Mouse (Mus musculus) cerebellum, adult 9-11 months (tissue): ENCODE measurements around the gene Angptl2.

Experiments
- DNase-seq: peaks from one replicate; pipeline ENCODE4 v3.0.0; 2022

The Angptl2 gene

GRCm38 (mm10) chr2:33215700-33216509 lies at the start of gene Angptl2:
Angptl2 (plus strand) TSS chr2:33216069.
- peak; percentile 85 for DNase-seq

DNA sequence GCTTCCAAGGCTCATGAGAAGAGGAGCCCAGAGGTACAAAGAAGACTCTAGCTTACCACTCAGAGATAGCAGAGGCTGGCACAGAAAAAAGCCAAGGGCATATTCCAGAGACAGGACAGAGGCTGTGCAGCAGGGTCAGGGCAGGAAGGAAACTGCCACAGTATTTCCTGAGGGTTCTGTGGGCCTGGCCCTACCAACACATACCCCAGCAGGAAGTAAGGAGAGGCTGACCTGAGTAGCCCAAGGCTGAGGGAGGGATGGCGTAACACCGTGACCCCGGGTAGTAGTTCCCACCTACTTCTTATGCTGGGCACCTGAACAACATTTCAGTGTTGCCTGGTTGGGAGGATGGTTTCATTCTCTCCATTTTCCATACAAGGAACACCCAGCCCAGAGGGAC lies 48.8 kb upstream of the Angptl2 start:
- DNase-seq = no peak

DNA sequence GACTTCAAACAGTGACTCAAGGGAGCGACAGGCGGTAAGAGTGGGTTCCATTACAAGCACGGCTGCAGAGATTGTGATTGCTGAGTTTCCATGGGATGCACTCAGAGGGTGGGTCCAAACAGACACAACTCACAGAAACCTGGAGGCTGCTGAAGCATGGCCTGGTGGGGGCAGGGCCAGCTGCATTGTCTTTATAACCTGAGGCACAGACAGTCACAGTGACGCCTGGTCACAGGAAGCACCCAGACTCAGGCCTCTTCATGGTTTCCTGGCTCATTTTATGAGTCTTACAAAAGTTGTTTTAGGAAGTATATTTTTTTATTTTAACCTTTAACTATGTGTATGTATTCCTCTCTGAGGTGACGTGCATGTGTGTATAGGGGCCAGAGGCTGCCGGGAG lies 46.4 kb upstream of the Angptl2 start:
- DNase-seq = no peak

DNA sequence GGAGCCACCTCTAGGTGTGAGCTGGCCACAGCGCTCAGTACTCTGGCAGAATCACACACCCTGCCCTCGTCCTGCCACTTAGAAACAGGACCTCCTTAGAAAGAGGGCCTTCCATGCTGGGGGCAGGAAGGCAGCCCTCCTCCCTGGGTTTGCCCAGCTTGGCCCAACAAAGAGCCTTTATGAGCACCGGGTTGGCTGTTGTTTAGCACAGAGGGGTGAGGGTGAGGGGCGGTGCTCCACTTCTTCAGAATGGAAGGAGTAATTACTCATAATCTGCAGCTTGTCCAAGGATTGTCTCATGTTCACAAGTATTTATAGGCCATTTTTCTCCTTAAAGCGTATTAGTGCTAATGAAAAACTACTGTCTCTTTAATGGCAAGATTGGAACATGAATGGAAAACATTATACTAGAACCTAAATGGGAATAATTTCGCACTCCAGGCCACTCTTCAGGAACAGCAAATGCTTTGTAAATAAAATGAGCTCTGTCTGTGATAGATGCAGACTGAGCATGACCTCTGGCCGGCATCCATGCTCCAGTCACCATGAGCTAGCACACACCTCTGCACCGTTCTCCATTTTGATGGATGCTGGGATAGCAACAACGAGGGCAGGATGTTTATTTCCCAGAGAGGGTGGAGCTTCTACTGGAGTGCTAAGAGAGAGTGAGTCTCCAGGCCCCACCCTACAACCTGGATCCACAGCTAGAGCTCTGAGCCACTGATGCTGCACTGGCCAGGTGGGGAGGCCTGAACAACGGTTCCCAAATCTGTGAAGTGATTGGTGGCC lies 44.9 kb upstream of the Angptl2 start:
- no peak for DNase-seq

- DNase-seq = peak; percentile 19
Observed at GRCm38 (mm10) chr2:33173126-33173525, 42.7 kb upstream of the Angptl2 start.

GRCm38 (mm10) chr2:33173686-33174085 lies 42.2 kb upstream of the Angptl2 start:
- DNase-seq = peak; percentile 16

DNA sequence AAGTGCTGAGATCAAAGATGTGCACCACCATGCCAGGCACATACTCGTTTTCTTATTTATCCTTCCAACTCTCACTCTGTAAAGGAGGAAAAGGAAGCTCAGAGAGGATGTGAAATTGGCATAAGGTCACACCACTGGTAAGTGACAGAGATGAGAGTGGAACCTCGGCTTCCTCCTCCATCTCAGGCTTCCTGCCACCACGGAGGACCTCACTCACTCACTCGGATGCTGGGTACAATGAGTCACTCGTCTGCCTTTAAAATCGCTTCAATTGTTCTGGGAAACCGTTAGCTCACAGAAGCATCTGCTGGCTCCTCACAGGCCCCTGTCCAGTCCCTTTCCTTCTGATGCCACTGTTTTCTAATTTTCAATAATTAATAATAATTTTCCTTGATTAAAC lies 39.4 kb upstream of the Angptl2 start:
- no peak for DNase-seq

GRCm38 (mm10) chr2:33176921-33177320 lies 38.9 kb upstream of the Angptl2 start:
- no peak for DNase-seq

DNA sequence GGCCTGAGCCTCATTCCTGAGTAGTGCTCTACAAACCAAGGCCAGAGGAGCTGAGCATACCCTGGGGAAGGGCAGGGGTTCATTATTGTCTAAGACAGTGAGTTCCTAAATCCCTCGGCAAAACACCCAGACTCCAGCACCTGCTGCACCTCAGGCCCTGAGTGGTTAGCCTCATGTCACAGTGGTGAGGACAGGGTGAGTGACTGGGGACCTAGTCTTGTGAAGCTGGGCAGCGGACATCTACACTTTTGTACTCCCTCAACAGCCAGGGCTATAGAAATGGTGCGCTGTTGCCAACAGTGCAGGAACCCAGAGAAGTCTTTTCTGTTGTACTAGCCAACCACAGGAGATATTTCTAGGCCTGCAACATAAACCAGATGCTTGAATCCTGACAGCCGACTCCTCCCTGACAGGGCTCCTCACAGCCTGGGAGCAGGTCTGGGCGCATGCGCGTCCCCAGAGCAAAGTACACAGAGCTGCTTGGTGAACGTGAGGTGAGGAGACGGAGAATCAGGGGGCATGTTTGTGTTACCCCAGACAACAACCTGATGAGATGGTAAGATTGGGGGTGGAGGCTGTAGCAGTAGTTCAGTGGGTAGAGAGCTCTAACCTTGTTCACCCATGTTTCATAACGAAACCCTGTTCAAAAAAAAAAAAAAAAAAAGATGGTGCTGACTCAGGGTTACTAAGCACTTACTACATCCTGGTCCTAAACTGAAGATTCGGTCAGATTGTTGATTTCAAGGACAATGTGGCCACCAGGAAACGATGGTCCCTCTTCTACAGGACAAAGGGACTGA lies 38.2 kb upstream of the Angptl2 start:
- no peak for DNase-seq

GRCm38 (mm10) chr2:33178243-33178932 lies 37.5 kb upstream of the Angptl2 start:
- DNase-seq = peak; percentile 84

DNA sequence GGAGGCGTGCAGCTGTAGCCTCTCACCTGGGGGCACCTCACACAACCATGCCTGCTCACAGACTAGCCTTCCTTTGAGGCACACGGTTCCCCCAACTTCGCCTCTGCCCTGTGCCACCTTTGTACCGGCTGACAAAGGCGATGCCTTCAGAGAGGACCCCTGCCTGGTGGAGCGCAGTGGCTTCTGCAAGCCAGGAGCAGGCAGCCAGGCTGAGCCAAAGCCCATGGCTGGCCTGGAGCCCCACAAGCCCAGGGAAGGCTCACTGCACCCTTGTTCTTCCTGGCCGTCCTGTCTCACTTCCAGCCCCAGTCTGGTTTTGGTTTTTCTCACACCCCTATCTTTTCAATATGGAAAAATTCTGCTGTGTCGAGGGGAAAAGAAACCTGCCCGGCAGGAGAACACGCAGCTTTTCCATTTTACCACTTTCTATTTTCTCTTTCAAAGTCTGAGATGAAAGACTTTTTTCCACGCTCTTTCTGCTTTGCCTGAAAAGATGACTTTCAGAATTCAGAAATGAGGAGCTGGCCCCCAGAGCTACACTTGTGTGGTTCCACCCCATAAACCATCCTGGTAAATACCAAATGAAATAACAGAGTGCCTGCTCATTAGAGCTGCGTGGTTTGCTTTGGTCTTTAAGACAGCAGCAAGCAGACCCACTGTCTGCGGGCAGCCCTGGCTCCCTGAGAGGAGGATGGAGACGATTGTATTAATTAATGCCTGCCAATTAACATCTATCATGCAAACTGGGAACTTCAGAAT lies 36.5 kb upstream of the Angptl2 start:
- DNase-seq = no peak

DNA sequence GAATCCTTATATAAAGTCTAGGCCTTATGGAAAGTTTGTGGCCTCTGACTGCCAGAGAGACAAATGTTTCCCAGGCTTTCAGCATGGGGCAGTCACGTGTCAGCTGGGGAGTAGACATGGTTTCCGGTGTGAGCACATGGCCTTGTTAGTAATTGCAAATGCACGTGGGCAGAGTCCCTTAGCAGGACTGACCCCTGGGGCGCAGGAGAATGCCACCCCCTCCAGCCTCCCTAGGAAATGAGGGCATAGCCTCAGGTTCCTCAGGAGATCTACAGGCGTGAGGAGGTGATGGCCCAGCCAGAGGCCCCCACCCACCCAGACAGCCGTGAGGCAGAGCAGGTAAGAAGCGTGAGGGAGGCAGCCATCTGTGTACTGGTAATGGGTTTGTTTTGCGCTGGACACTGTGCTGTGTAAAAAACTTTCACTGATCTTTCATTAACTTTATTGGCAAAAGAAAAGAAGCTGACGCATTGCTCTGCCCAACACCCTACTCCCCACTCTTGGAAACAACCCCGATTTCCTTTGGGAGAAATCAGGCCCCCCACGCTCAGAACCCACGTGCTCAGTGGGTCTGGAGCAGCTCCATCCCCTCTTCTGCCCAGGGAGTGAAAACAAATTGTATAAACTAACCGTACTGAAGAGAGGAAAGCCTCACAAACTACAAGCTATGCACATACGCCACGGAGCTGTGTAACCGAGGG lies 35.8 kb upstream of the Angptl2 start:
- no peak for DNase-seq

DNA sequence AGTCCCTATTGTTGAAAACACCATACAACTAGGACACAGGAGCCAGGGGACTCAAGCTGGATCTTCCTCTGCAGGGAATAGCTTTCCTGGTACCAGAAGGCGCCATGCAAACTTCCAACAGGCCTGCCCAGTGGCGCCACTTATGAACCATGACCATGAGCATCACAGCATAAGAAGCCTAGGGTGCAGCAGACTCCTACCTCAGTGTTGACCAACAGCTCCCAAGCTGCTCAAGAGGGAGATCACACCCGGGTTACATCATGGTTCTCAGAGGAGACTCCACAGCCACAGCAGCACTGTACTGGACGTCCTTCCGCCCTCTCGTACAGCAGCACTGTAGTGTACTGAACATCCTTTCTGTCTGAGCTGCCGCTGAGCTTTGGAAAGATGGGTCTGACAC lies 32.5 kb upstream of the Angptl2 start:
- no peak for DNase-seq

- no peak for DNase-seq
Observed at GRCm38 (mm10) chr2:33184641-33185040, 31.2 kb upstream of the Angptl2 start.

DNA sequence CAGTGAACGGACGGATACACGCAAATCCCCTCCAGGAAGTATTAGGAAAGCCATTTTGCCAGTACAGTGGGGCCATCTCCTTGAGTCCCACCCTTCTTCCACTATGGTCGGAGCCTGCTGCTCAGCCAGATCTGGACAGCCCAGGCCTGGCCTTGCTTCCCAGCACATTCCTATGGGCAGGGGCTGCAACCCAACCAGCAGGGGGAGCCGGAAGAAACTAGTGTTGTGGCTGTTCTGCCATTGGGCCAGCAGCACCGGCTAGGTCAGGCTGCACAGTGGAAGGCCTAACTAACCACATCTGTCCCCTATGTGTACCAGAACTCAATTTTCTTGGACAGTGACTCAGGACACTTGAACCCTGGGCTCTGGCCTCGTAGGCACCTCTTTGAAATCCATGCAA lies 30.6 kb upstream of the Angptl2 start:
- no peak for DNase-seq

DNA sequence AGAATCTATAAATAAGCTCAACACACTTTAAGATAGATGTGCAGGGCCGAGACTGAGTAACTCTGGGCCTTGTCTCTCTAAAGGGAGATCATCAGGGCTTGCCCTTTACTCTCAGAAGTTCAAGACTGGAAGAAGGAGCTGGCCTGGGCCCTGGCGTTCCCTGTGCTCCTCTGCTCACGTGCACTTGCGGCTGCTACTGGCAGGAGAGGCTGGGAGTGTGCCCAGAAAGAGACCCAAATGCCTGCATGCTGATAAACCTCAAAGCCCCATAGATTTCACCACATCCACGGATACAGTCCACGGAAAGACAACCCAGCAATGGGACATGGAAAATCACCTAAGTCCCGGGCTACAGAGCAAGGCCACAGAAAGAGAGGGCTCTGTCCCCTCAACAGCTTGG lies 29.4 kb upstream of the Angptl2 start:
- no peak for DNase-seq

- no peak for DNase-seq
Observed at GRCm38 (mm10) chr2:33187874-33188273, 28.0 kb upstream of the Angptl2 start.

DNA sequence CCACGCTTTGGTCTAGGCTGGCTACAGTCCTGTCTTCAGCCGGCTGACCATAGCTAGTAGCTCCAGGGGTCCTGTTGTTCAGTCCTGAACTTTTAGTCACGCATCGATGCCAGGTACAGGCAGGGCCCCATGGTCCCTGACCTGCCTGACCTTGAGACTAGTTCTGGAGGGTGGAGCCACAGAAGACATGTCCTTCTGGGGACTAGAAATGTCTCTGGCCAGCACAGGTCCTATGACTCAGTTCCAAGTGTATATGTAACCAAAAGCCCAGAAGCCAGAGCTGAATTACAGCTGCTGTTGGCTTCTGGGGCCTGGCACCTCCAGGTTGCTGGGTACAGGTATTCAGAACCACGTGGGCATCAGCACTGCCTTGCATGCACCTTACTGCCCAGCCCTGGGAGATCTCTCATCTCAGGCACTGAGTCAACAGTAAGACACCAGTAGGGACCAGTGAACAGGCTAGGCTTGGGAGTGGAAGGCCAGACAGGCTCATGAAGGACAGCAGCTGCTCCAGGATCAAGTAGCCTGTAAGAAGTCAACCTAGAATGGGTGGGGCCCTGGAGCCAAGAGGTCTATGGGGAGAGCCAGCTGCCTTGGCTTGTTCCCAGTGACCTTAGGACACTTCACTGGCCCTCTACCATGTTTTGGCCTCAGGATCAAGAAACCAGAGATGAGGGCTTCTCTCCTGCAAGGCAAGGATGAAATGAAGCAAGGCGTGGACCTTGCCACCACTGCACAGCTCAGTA lies 26.8 kb upstream of the Angptl2 start:
- DNase-seq = no peak

DNA sequence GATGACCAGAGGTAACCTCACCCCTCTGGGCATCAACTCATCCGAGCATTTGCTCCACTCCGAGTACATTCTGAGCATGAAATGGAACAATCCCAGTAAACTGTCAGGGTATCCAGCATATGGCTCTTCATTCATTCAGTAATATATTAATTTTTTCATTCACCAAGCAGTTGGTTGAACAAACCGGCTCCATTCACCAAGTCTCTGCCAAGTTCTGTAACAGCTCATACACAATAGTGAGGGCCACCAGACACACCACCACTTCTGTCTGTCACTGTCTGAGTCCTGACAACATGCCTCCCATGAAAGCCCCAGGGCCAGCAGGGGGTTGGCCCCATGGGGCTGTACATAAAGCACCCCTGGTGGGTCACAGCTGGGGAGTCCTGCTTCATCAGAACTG lies 25.9 kb upstream of the Angptl2 start:
- DNase-seq = no peak

- no peak for DNase-seq
Observed at GRCm38 (mm10) chr2:33200368-33201068, 15.4 kb upstream of the Angptl2 start.
